Mouse (Mus musculus) cortical plate, adult 2 months (tissue): ENCODE data around the gene Eef1akmt3.

Experiments
- CTCF ChIP-seq: fragments of 200-500 bp; IDR thresholded peaks from 2 replicates; pipeline ENCODE4 v1.5.1; 2011; ENCODE audit warnings: mild to moderate bottlenecking, control low read depth, low read length; ENCODE audit not compliant: insufficient read depth; ENCODE audit errors: extremely low read depth
- POLR2A ChIP-seq: fragments of 200-500 bp; IDR thresholded peaks from 2 replicates; pipeline ENCODE4 v1.6.1; 2011; ENCODE audit warnings: mild to moderate bottlenecking, low read length, control low read depth; ENCODE audit not compliant: insufficient read depth; ENCODE audit errors: extremely low read depth

DNA sequence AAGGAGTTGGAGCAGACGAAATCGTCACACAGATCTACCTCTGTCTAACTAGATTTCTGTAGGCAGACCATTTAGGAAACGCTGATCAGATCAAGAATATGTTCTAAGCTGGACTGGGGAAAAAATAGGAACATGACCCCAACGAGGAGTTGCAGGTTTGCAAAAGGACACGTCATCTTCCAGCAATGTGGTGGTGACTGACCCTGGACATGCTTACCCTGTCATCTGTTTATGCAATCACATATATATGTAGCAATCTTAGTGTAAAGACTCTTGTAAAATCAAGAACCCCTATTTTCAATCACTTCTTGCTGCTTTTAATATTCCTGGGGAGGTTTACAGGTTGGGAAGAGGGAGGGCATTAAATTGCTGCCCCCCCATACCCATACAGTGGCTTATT is 21.2 kb upstream of the Eef1akmt3 start:
- no peak for TF ChIP-seq POLR2A
- TF ChIP-seq CTCF: no peak
